Mouse (Mus musculus): ENCODE data around the gene Igsf3.
A peak's percentile ranks its signal among the peaks of the same experiment; 100 is the strongest.

Igsf3 gene

GRCm38 (mm10) chr3:101447239-101447638 lies 70.4 kb downstream of the Igsf3 start:
- no peak for DNase-seq (ENCODE audit: low read depth)

- peak; percentile 78 for DNase-seq (ENCODE audit: low read depth)
Observed at GRCm38 (mm10) chr3:101448765-101449164, 71.9 kb downstream of the Igsf3 start.

GRCm38 (mm10) chr3:101450811-101451428 lies 74.0 kb downstream of the Igsf3 start:
- no peak for DNase-seq (ENCODE audit: low read depth)

GRCm38 (mm10) chr3:101460618-101461017 lies 83.7 kb downstream of the Igsf3 start:
- DNase-seq (ENCODE audit: low read depth): no peak

- DNase-seq (ENCODE audit: low read depth): no peak
Observed at GRCm38 (mm10) chr3:101461046-101461445, 84.2 kb downstream of the Igsf3 start.

GRCm38 (mm10) chr3:101461816-101462215 lies 84.9 kb downstream of the Igsf3 start:
- DNase-seq (ENCODE audit: low read depth): peak; percentile 78

- peak; percentile 90 for DNase-seq (ENCODE audit: low read depth)
Observed at GRCm38 (mm10) chr3:101462294-101462693, 85.4 kb downstream of the Igsf3 start.

GRCm38 (mm10) chr3:101463491-101463890 lies 86.6 kb downstream of the Igsf3 start:
- no peak for DNase-seq (ENCODE audit: low read depth)

GRCm38 (mm10) chr3:101469675-101470074 lies 92.8 kb downstream of the Igsf3 start:
- DNase-seq (ENCODE audit: low read depth): no peak

GRCm38 (mm10) chr3:101471881-101472280 lies 95.0 kb downstream of the Igsf3 start:
- DNase-seq (ENCODE audit: low read depth): no peak

- no peak for DNase-seq (ENCODE audit: low read depth)
Observed at GRCm38 (mm10) chr3:101481951-101482350, 105.1 kb downstream of the Igsf3 start.

GRCm38 (mm10) chr3:101483256-101483983 lies 106.5 kb downstream of the Igsf3 start:
- no peak for DNase-seq (ENCODE audit: low read depth)

GRCm38 (mm10) chr3:101486054-101486765 lies 109.3 kb downstream of the Igsf3 start:
- DNase-seq (ENCODE audit: low read depth): no peak

GRCm38 (mm10) chr3:101487436-101487835 lies 110.6 kb downstream of the Igsf3 start:
- DNase-seq (ENCODE audit: low read depth): no peak

GRCm38 (mm10) chr3:101488204-101488603 lies 111.3 kb downstream of the Igsf3 start:
- no peak for DNase-seq (ENCODE audit: low read depth)

- no peak for DNase-seq (ENCODE audit: low read depth)
Observed at GRCm38 (mm10) chr3:101490515-101490914, 113.6 kb downstream of the Igsf3 start.

GRCm38 (mm10) chr3:101492908-101493307 lies 116.0 kb downstream of the Igsf3 start:
- no peak for DNase-seq (ENCODE audit: low read depth)

- peak; percentile 95 for DNase-seq (ENCODE audit: low read depth)
Observed at GRCm38 (mm10) chr3:101493937-101494459, 117.1 kb downstream of the Igsf3 start.

- no peak for DNase-seq (ENCODE audit: low read depth)
Observed at GRCm38 (mm10) chr3:101497432-101498030, 120.6 kb downstream of the Igsf3 start.

- DNase-seq (ENCODE audit: low read depth): no peak
Observed at GRCm38 (mm10) chr3:101499906-101500305, 123.0 kb downstream of the Igsf3 start.

- DNase-seq (ENCODE audit: low read depth): no peak
Observed at GRCm38 (mm10) chr3:101500393-101501051, 123.6 kb downstream of the Igsf3 start.

- DNase-seq (ENCODE audit: low read depth): no peak
Observed at GRCm38 (mm10) chr3:101501611-101502010, 124.7 kb downstream of the Igsf3 start.
